Mouse (Mus musculus): ENCODE measurements around the gene Casz1. TPM values are rescaled to one million over a fixed set of nuclear protein-coding genes. Genes with fewer than 3 reads are reported as not detected.
A peak's percentile ranks its signal among the peaks of the same experiment; 100 is the strongest.

Gene Casz1
- polyA plus RNA-seq, 1 experiment from 2014 or later, result 7.6 TPM

DNA sequence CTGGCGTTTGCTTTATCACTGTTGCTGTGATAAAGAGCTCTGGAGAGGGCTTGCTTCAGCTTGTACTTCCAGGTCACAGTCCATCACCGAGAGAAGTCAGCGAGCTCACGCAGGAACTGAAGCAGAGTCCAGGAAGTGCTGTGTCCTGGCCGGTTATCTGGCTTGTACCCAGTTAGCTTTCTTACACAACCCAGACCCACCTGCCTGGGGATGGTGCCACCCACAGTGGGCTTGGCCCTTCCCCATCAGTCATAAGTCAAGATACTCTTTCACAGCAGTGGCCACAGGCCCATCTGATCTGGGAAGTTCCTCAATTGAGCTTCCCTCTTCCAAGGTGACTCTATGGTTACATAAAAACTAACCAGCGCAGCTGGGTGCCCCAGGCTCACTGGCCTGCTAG, 31.6 kb upstream of the Casz1 start:
- Histone ChIP-seq H3K4me2 (replicated peaks; ENCODE audit: low read depth, low read length) (no peak overlapping the region), H3K4me1 (ENCODE audit: control insufficient read depth, insufficient read depth, low read length) (peaks cover 30% of the 10 kb centered on the region), H3K4me3 (ENCODE audit: low read length) (no peak overlapping the region), H3K9me3 (ENCODE audit: control insufficient read depth, low read length) (no peaks in the 10 kb centered on the region), H3K27me3 (ENCODE audit: control insufficient read depth, insufficient read depth, low read length) (peaks cover 30% of the 10 kb centered on the region), H3K9ac (ENCODE audit: low read depth, low read length) (no peak overlapping the region), H3K27ac (ENCODE audit: low read depth, low read length) (no peak overlapping the region), H3K36me3 (ENCODE audit: control insufficient read depth, insufficient read depth, low read length) (no peaks in the 10 kb centered on the region)
- WGBS, result 70% methylated on average over 6 of the region's 6 CpGs
- no peak for ATAC-seq (ENCODE audit: low FRiP score, low TSS enrichment)

GRCm38 (mm10) chr4:148774036-148774435, 30.2 kb upstream of the Casz1 start:
- H3K4me3 ChIP-seq (ENCODE audit: low read length), result no peak overlapping the region
- 69% methylated on average over 6 of the region's 6 CpGs for WGBS
- no peaks in the 10 kb centered on the region for H3K36me3 ChIP-seq (ENCODE audit: control insufficient read depth, insufficient read depth, low read length)
- H3K9me3 ChIP-seq (ENCODE audit: control insufficient read depth, low read length), result no peaks in the 10 kb centered on the region
- no peak overlapping the region for H3K4me2 ChIP-seq (replicated peaks; ENCODE audit: low read depth, low read length)
- no peak for ATAC-seq (ENCODE audit: low FRiP score, low TSS enrichment)
- peaks cover 31% of the 10 kb centered on the region for H3K27me3 ChIP-seq (ENCODE audit: control insufficient read depth, insufficient read depth, low read length)
- H3K4me1 ChIP-seq (ENCODE audit: control insufficient read depth, insufficient read depth, low read length), result peaks cover 30% of the 10 kb centered on the region
- H3K9ac ChIP-seq (ENCODE audit: low read depth, low read length), result no peak overlapping the region
- no peak overlapping the region for H3K27ac ChIP-seq (ENCODE audit: low read depth, low read length)

DNA sequence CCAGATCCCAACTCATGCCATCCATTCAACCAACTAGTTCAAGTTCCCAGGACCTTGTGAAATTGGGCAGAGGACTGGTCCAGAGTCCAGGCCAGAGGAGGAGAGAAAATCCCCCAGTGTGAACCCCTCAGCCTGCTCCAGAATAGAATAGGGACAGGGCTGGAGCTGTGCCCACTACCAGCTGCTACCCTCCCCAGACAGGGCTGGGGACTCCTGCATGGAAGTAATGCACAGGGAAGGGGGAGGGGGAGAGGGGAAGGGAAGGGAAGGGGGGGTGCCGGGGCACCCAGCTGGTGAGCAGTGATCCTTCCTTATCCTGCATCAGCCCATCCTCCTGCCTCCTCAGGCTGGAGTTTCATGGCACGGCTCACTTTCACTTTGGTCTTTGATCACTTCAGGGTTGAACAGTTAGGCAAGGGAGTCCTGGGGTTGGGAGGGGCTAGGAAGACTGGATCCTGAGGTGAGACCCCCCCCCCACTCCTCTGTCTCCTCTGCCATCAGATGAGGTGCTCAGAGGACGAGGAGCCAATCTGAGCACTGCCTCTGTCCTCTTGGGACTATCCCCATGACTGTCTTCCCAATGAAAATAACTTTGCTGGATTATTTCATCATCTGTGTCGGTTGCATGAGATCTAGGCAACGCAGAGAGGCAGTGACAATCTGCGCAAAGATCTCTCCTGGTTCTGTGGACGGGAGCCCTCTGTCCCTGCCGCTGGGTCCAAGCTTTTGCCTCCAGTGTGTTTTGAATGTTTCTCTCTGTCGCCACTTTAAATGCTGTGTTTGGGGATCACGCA, 28.6 kb upstream of the Casz1 start:
- Histone ChIP-seq H3K9me3 (ENCODE audit: control insufficient read depth, low read length) (no peaks in the 10 kb centered on the region), H3K4me2 (replicated peaks; ENCODE audit: low read depth, low read length) (no peak overlapping the region), H3K27ac (ENCODE audit: low read depth, low read length) (no peak overlapping the region), H3K4me1 (ENCODE audit: control insufficient read depth, insufficient read depth, low read length) (peaks cover 26% of the 10 kb centered on the region), H3K4me3 (ENCODE audit: low read length) (no peak overlapping the region), H3K36me3 (ENCODE audit: control insufficient read depth, insufficient read depth, low read length) (no peaks in the 10 kb centered on the region), H3K27me3 (ENCODE audit: control insufficient read depth, insufficient read depth, low read length) (peaks cover 31% of the 10 kb centered on the region), H3K9ac (ENCODE audit: low read depth, low read length) (no peak overlapping the region)
- WGBS, result 44% methylated on average over 10 of the region's 10 CpGs
- peak; percentile 66 for ATAC-seq (ENCODE audit: low FRiP score, low TSS enrichment)

DNA sequence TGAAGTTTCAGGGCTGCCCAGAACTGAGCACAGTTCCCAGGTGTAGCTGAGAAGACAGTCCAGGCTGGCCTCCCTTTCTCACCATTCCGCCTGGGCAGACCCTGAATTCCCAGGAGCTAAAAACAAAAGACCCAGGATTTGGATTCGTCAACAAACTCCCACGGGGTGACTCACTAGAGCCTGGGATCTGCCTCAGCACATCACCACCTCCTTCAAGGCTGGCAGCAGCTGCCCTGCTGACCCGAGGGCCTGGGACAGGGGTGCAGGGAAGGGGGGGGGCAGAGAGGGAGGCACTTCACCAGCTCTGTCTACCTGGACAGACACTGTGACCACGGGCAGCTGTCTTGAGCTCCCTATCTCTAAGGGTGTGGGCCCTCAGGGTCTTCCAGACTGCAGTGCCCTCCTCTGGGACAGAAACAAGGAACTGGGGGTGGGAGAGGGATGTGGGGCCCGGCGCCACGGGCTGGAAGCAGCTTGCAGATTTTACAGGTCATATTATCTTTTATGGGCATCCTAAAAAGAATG, 24.1 kb upstream of the Casz1 start:
- H3K4me3 ChIP-seq (ENCODE audit: low read length), result no peak overlapping the region
- no peak for ATAC-seq (ENCODE audit: low FRiP score, low TSS enrichment)
- no peaks in the 10 kb centered on the region for H3K36me3 ChIP-seq (ENCODE audit: control insufficient read depth, insufficient read depth, low read length)
- no peak overlapping the region for H3K9ac ChIP-seq (ENCODE audit: low read depth, low read length)
- H3K4me2 ChIP-seq (replicated peaks; ENCODE audit: low read depth, low read length), result no peak overlapping the region
- 14% methylated on average over 8 of the region's 8 CpGs for WGBS
- H3K9me3 ChIP-seq (ENCODE audit: control insufficient read depth, low read length), result no peaks in the 10 kb centered on the region
- no peak overlapping the region for H3K27ac ChIP-seq (ENCODE audit: low read depth, low read length)
- H3K4me1 ChIP-seq (ENCODE audit: control insufficient read depth, insufficient read depth, low read length), result peaks cover 11% of the 10 kb centered on the region
- H3K27me3 ChIP-seq (ENCODE audit: control insufficient read depth, insufficient read depth, low read length), result 0 out of 2 replicates have a peak, but pooled peaks cover 4% of the 10 kb centered on the region

DNA sequence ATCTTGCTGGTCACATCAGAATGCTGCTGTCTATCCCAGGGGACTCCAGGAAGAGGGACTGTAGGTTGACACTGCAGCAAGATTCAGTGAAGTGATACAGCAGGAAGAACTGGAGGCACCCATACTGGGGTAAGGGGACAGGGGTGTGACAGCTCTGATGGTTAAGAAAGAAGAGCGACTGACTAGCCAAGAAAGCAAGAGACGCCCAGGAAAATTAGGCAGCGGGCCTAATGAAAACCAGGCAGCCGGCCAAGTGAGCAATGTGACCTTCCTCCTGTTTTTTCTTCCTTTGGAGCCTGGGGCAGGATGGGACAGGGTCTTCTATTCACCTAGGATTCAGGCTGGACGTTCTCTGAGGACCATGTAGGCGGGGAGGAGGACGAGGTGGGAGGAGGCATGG, 22.7 kb upstream of the Casz1 start:
- no peaks in the 10 kb centered on the region for H3K36me3 ChIP-seq (ENCODE audit: control insufficient read depth, insufficient read depth, low read length)
- no peak overlapping the region for H3K9ac ChIP-seq (ENCODE audit: low read depth, low read length)
- ATAC-seq (ENCODE audit: low FRiP score, low TSS enrichment), result no peak
- peaks cover 6% of the 10 kb centered on the region; the same call in 1 of the 2 replicates for H3K27me3 ChIP-seq (ENCODE audit: control insufficient read depth, insufficient read depth, low read length)
- WGBS, result 77% methylated on average over 7 of the region's 7 CpGs
- no peak overlapping the region for H3K27ac ChIP-seq (ENCODE audit: low read depth, low read length)
- no peak overlapping the region for H3K4me2 ChIP-seq (replicated peaks; ENCODE audit: low read depth, low read length)
- no peak overlapping the region for H3K4me3 ChIP-seq (ENCODE audit: low read length)
- no peaks in the 10 kb centered on the region for H3K9me3 ChIP-seq (ENCODE audit: control insufficient read depth, low read length)
- H3K4me1 ChIP-seq (ENCODE audit: control insufficient read depth, insufficient read depth, low read length), result no peaks in the 10 kb centered on the region

- H3K9me3 ChIP-seq (ENCODE audit: control insufficient read depth, low read length), result no peaks in the 10 kb centered on the region
- no peak overlapping the region for H3K9ac ChIP-seq (ENCODE audit: low read depth, low read length)
- no peaks in the 10 kb centered on the region for H3K36me3 ChIP-seq (ENCODE audit: control insufficient read depth, insufficient read depth, low read length)
- peaks cover 12% of the 10 kb centered on the region; the same call in 1 of the 2 replicates for H3K27me3 ChIP-seq (ENCODE audit: control insufficient read depth, insufficient read depth, low read length)
- no peaks in the 10 kb centered on the region for H3K4me1 ChIP-seq (ENCODE audit: control insufficient read depth, insufficient read depth, low read length)
- no peak overlapping the region for H3K4me2 ChIP-seq (replicated peaks; ENCODE audit: low read depth, low read length)
- no peak overlapping the region for H3K4me3 ChIP-seq (ENCODE audit: low read length)
- ATAC-seq (ENCODE audit: low FRiP score, low TSS enrichment), result no peak
- WGBS, result 80% methylated on average over 6 of the region's 6 CpGs
- no peak overlapping the region for H3K27ac ChIP-seq (ENCODE audit: low read depth, low read length)
Measured at GRCm38 (mm10) chr4:148782880-148783279, 21.3 kb upstream of the Casz1 start.

DNA sequence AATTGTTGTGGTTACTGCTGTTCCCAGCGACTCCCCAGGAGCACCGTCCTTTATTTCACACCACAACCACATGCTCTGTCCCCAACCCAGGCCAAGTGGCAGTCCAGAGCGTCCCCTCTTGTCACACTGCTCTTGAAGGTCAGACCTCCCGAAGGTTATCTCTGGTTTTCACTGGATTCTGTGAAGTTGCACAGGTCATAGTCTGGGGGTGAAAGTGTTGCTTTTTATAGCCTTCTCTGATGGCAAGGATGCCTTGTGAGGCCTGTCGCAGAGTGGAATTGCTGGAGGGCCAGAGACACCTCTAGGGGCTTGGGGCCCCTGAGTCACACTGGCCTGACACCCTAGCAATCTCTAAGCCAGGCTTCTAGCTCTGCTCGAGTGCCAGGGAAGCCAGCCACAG, 20.5 kb upstream of the Casz1 start:
- peaks cover 12% of the 10 kb centered on the region; the same call in 1 of the 2 replicates for H3K27me3 ChIP-seq (ENCODE audit: control insufficient read depth, insufficient read depth, low read length)
- ATAC-seq (ENCODE audit: low FRiP score, low TSS enrichment), result no peak

DNA sequence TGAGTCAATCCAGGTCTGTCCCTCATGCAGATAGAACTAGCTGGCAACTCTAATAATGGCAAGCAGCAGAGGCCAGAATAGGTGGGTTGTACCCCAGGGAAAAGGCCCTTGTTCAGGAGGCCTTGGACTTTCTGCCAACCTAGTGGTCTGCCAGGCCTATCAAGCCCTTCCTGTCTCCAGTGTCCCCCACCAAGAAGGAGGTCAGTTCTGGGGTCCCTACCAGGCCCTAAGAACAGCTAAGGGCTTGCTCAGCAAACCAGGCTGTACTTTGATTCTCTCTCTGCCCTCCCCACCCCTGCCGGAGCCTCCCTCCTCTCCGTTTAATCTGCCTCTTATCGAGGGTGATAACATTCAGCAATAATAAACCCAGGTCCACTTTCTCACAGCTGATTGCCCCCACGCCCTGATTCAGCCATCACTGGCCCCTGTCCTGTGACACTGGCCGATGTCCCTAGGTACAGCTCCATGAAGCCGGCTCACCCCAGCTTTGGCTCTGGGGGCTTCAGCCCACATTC, 19.1 kb upstream of the Casz1 start:
- H3K27me3 ChIP-seq (ENCODE audit: control insufficient read depth, insufficient read depth, low read length), result peaks cover 8% of the 10 kb centered on the region; the same call in 1 of the 2 replicates
- no peak overlapping the region for H3K4me3 ChIP-seq (ENCODE audit: low read length)
- ATAC-seq (ENCODE audit: low FRiP score, low TSS enrichment), result no peak
- no peaks in the 10 kb centered on the region for H3K36me3 ChIP-seq (ENCODE audit: control insufficient read depth, insufficient read depth, low read length)
- H3K4me1 ChIP-seq (ENCODE audit: control insufficient read depth, insufficient read depth, low read length), result no peaks in the 10 kb centered on the region
- H3K4me2 ChIP-seq (replicated peaks; ENCODE audit: low read depth, low read length), result no peak overlapping the region
- H3K9me3 ChIP-seq (ENCODE audit: control insufficient read depth, low read length), result no peaks in the 10 kb centered on the region
- no peak overlapping the region for H3K27ac ChIP-seq (ENCODE audit: low read depth, low read length)
- H3K9ac ChIP-seq (ENCODE audit: low read depth, low read length), result no peak overlapping the region
- 95% methylated on average over 6 of the region's 6 CpGs for WGBS

More for the DNA sequence above, 20.5 kb upstream of the Casz1 start:
- Histone ChIP-seq H3K36me3 (ENCODE audit: control insufficient read depth, insufficient read depth, low read length) (no peaks in the 10 kb centered on the region), H3K9me3 (ENCODE audit: control insufficient read depth, low read length) (no peaks in the 10 kb centered on the region), H3K4me1 (ENCODE audit: control insufficient read depth, insufficient read depth, low read length) (no peaks in the 10 kb centered on the region), H3K4me3 (ENCODE audit: low read length) (no peak overlapping the region), H3K27ac (ENCODE audit: low read depth, low read length) (no peak overlapping the region), H3K9ac (ENCODE audit: low read depth, low read length) (no peak overlapping the region), H3K4me2 (replicated peaks; ENCODE audit: low read depth, low read length) (no peak overlapping the region)
- WGBS, result 44% methylated on average over 6 of the region's 6 CpGs

DNA sequence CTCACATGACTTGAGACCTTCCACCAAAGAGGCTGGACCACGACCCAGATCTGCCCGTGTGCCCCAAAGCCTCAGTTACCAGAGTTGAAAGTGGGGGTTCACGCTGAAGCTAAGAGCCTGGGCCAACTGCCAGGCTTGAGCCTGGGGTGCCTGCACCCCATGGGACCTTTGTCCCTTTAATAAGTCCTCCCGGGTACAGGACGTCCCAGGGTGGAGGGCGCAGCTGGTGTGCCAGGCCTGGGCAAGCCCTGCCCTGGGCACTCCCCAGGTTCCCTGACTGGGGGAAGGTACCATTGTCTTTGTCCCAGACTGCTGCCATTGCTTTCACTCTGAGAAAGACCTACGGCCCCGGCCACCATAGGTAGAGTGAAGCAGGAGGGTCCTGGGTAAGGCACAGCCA, 18.2 kb upstream of the Casz1 start:
- Histone ChIP-seq H3K36me3 (ENCODE audit: control insufficient read depth, insufficient read depth, low read length) (no peaks in the 10 kb centered on the region), H3K27ac (ENCODE audit: low read depth, low read length) (no peak overlapping the region), H3K9me3 (ENCODE audit: control insufficient read depth, low read length) (no peaks in the 10 kb centered on the region), H3K4me2 (replicated peaks; ENCODE audit: low read depth, low read length) (no peak overlapping the region), H3K4me3 (ENCODE audit: low read length) (no peak overlapping the region), H3K4me1 (ENCODE audit: control insufficient read depth, insufficient read depth, low read length) (no peaks in the 10 kb centered on the region), H3K27me3 (ENCODE audit: control insufficient read depth, insufficient read depth, low read length) (peaks cover 8% of the 10 kb centered on the region; the same call in 1 of the 2 replicates), H3K9ac (ENCODE audit: low read depth, low read length) (no peak overlapping the region)
- 73% methylated on average over 8 of the region's 8 CpGs for WGBS
- ATAC-seq (ENCODE audit: low FRiP score, low TSS enrichment), result no peak

All from kidney, embryonic 14.5 days (tissue).